Mouse (Mus musculus): Measurements from ENCODE around the gene Smdt1.
"Not testable (repeated sequence)": the region's sequence is repeated elsewhere in the genome, so short reads cannot be mapped to it uniquely, and the experiment has no call there.

Smdt1 gene

DNA sequence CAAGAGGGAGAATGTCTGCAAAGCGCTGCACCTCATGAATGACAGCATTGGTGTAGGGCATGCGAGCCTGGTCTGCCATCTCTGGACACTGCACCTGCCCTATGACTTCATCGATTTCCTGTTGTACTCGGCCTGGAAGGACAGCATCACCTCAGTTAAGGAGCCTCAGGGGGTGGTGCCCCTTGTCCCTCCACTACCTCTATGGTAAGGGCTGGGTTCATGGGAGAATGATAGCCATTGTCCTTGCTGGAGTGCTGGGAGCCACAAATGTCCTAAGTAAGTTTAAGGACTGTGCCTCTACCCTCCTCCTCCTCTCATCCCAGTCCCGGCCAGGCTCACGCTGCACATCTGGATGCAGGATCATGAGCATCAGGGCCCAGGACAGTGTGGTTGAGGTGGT lies 33.7 kb downstream of the Smdt1 start:
- DNase-seq, result no peak

GRCm38 (mm10) chr15:82372991-82373390 lies 34.2 kb downstream of the Smdt1 start:
- DNase-seq, result no peak

GRCm38 (mm10) chr15:82374437-82374836 lies 35.7 kb downstream of the Smdt1 start:
- DNase-seq, result no peak

DNA sequence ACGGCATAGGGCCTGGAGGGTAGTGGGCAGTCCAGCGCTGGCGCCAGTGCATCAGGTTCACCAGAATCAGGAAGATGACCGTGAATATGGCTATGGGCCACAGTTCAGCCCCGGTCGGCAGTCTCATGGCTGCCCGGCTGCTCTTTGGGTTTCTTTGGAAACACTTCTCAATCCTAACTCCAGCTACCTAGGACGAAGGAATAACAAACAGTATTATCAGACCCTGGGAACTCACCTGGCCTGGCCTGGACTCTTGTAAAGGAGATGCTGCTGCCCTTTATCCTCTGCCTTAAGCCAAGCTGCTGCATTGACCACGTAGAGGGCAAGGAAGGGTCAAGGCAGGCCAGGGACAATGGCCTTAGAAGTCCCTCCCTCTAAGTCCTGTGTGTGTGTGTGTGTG lies 37.1 kb downstream of the Smdt1 start:
- no peak for DNase-seq

- DNase-seq, result peak; percentile 68
Observed at GRCm38 (mm10) chr15:82376393-82377138, 37.8 kb downstream of the Smdt1 start.

DNA sequence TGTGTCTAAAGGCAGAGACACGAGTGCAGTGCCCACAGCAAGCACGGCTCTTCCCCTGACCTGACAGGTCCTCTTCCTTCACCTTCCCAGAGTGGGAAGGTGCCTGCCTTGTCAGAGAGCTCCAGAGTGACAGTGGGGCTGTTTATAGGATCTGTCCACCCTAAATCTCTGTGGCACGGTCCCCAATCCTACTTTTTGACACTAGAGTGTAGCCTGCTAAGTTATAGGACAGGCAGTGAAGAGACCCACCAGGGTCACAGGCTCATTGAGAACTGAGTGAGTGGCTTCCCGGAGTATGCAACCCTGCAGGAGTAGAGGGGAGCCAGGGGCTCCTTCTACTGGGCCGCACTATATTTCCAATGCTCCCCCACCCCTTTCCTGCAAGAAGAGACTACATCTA lies 38.9 kb downstream of the Smdt1 start:
- no peak for DNase-seq

- no peak for DNase-seq
Observed at GRCm38 (mm10) chr15:82378261-82379180, 39.8 kb downstream of the Smdt1 start.

DNA sequence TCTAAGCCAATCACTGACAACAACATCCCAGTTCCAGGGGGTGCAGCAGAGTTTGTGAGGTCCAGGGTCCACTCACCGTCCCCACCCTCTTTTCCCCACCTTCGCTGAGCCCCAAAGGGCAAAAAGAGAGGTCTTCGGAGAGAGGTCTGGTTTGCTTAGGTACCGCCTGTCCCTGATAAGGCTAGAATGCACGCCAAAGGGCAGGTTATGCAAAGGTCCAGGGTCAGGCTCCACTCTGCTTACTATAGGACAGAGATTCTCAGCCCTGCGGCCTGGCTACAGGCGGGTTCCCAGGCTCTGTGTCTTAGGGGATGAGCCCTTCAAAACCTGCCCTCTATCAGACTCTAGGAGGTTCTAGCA lies 40.7 kb downstream of the Smdt1 start:
- DNase-seq, result no peak

DNA sequence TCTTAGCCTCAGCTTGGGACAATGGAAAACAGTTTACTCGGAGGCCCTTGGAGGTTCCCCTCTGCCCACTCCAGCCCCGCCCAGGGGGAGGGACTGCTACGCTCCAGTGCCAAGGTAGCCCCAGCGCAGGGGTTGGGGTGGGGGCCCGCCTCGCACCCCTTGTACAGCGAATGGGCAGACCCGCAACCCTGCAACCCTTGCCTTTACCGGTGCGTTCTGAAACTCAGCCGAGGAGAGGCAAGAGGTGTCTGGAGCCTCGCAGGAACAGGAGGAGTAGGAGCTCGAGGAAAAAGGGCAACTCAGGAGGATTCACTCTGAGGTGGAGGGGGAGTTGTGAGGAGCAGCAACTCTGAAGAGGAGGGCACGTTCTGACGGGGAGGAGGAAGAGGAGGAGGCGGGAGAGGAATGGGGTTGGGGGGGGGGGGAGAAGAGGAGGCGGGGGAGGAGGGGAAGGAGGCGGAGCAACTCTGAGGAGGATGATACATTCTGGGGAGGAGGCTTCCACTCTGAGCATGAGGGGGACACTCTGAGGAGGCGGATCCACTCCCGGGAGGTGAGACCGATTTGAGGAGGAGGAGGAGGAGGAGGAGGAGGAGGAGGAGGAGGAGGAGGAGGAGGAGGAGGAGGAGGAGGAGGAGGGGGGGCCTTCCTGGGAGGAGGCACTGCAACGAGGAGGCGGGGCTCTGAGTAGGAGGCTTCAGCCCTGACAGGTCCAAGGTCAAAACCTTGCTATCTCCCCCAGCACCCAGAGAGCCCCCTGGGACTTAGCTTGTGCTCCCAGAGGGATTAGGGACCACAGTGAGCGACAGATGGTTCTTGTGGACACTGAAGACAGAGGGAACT lies 41.3 kb downstream of the Smdt1 start, which contains the start of gene Cyp2d22:
TSS of gene Cyp2d22 (minus strand) at position 390 of the 843 bp plus-strand sequence.
- peak; percentile 18 for DNase-seq

DNA sequence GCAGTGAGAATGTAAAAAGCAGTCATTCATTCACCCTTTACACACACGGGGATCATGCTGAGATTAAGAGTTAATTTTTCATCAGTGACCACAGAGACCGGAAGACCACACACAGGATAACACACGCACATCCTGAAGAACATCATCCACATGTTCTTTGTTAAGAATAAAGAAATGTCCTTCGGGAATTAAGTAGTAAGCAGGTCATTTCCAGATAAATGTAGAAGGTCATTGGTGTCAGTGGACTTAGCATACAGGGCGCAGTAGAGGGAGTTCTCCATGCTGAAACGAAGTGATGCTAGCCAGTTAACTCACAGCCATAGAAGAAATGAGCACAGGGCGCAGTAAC lies 41.9 kb downstream of the Smdt1 start:
- no peak for DNase-seq

- no peak for DNase-seq
Observed at GRCm38 (mm10) chr15:82382441-82382840, 43.7 kb downstream of the Smdt1 start.

DNA sequence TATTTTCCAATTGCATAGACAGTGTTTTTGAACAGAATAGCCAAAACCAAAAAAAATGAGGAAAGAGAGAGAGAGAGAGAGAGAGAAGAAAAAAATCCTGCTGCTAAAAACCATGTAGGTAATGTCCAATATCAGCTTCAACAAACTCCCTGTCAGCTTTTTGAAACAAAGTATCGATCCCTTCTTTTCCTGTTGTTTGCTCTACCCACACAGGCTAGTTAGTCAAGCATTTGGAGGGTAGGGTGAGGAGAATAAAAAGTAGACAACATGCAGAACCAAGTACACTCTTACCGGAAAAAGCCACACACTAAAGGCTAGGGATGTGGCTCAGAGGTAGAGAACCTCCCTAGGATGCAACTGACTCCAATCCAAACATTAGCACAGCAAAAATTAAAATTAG lies 47.0 kb downstream of the Smdt1 start:
- DNase-seq, result no peak

GRCm38 (mm10) chr15:82389916-82390315 lies 51.2 kb downstream of the Smdt1 start:
- DNase-seq, result not testable (repeated sequence)

GRCm38 (mm10) chr15:82393922-82394321 lies 55.2 kb downstream of the Smdt1 start, which contains the start of gene Cyp2d11:
Gene Cyp2d11 (minus strand): TSS chr15:82394022.
- not testable (repeated sequence) for DNase-seq

DNA sequence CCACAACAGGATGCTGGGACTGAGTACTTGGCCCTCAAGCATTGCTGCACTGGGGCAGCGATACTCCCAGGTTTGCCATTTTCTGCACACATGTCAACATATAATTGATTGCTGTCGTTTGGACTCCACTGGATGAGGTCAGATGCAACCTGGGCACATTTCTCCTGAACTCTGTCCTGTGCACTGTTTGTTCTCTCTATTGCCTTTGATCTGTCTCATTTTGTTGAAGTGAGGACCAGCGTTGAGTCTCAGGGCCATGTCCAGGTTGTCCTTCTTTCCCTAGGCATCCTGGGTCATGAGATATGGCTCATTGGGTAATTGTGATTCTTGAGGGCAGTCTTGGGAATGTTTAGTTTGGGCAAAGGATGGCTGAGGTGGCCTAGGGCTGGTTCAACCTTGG lies 57.2 kb downstream of the Smdt1 start:
- DNase-seq, result not testable (repeated sequence)

All from right cerebral cortex, adult 18-20 months (tissue).